Mouse (Mus musculus): ENCODE data around the gene Med21. TPM values are rescaled to one million over a fixed set of nuclear protein-coding genes. Genes with fewer than 3 reads are reported as not detected.

The Med21 gene
- polyA plus RNA-seq, 1 experiment from 2014 or later: 116 TPM

- WGBS: 88% methylated on average over 9 of the region's 9 CpGs
Measured at GRCm38 (mm10) chr6:146629781-146630756, 12.3 kb upstream of the Med21 start.

GRCm38 (mm10) chr6:146630961-146631360 is 11.4 kb upstream of the Med21 start:
- Histone ChIP-seq H3K9ac (replicated peaks) (no peak overlapping the region), H3K4me1 (replicated peaks) (peaks cover 18% of the 10 kb centered on the region), H3K4me3 (replicated peaks) (no peak overlapping the region), H3K9me3 (no peaks in the 10 kb centered on the region), H3K27ac (no peak overlapping the region), H3K4me2 (replicated peaks) (no peak overlapping the region), H3K36me3 (no peaks in the 10 kb centered on the region), H3K27me3 (no peaks in the 10 kb centered on the region)
- ATAC-seq: no peak
- 89% methylated on average over 4 of the region's 4 CpGs for WGBS

More at GRCm38 (mm10) chr6:146629781-146630756, 12.3 kb upstream of the Med21 start:
- ATAC-seq: no peak
- Histone ChIP-seq H3K27ac (no peak overlapping the region), H3K9me3 (no peaks in the 10 kb centered on the region), H3K36me3 (no peaks in the 10 kb centered on the region), H3K27me3 (no peaks in the 10 kb centered on the region), H3K9ac (replicated peaks) (no peak overlapping the region), H3K4me2 (replicated peaks) (no peak overlapping the region), H3K4me1 (replicated peaks) (peaks cover 22% of the 10 kb centered on the region), H3K4me3 (replicated peaks) (no peak overlapping the region)

- Histone ChIP-seq H3K4me2 (replicated peaks) (no peak overlapping the region), H3K27ac (no peak overlapping the region), H3K4me3 (replicated peaks) (no peak overlapping the region), H3K27me3 (no peaks in the 10 kb centered on the region), H3K9me3 (no peaks in the 10 kb centered on the region), H3K4me1 (replicated peaks) (peaks cover 18% of the 10 kb centered on the region), H3K9ac (replicated peaks) (no peak overlapping the region), H3K36me3 (no peaks in the 10 kb centered on the region)
- ATAC-seq: no peak
- WGBS: 81% methylated on average over 8 of the region's 8 CpGs
Measured at GRCm38 (mm10) chr6:146631847-146632246, 10.5 kb upstream of the Med21 start.

GRCm38 (mm10) chr6:146632403-146632802 is 9.9 kb upstream of the Med21 start:
- Histone ChIP-seq H3K27me3 (no peaks in the 10 kb centered on the region), H3K4me3 (replicated peaks) (no peak overlapping the region), H3K4me1 (replicated peaks) (peaks cover 18% of the 10 kb centered on the region), H3K27ac (no peak overlapping the region), H3K9ac (replicated peaks) (no peak overlapping the region), H3K4me2 (replicated peaks) (no peak overlapping the region), H3K36me3 (no peaks in the 10 kb centered on the region), H3K9me3 (no peaks in the 10 kb centered on the region)
- 83% methylated on average over 9 of the region's 9 CpGs for WGBS
- ATAC-seq: no peak

- no peaks in the 10 kb centered on the region for H3K27me3 ChIP-seq
Measured at GRCm38 (mm10) chr6:146633097-146633496, 9.2 kb upstream of the Med21 start.

GRCm38 (mm10) chr6:146633629-146634014 is 8.7 kb upstream of the Med21 start:
- Histone ChIP-seq H3K4me2 (replicated peaks) (peak overlapping the region; percentile 63), H3K4me1 (replicated peaks) (peaks cover 16% of the 10 kb centered on the region), H3K9me3 (no peaks in the 10 kb centered on the region), H3K27me3 (no peaks in the 10 kb centered on the region), H3K4me3 (replicated peaks) (peak overlapping the region; percentile 73), H3K27ac (peak overlapping the region; percentile 75; the same call in 1 of the 2 replicates), H3K36me3 (no peaks in the 10 kb centered on the region), H3K9ac (replicated peaks) (peak overlapping the region; percentile 81)
- peak; percentile 24 for ATAC-seq
- 10% methylated on average over 14 of the region's 14 CpGs for WGBS

More at GRCm38 (mm10) chr6:146633097-146633496, 9.2 kb upstream of the Med21 start:
- peak; percentile 1; the same call in 1 of the 2 replicates for ATAC-seq
- Histone ChIP-seq H3K9me3 (no peaks in the 10 kb centered on the region), H3K36me3 (no peaks in the 10 kb centered on the region), H3K4me3 (replicated peaks) (peak overlapping the region; percentile 73), H3K4me1 (replicated peaks) (peaks cover 18% of the 10 kb centered on the region), H3K9ac (replicated peaks) (0 out of 2 replicates have a peak overlapping the region, but pooled peaks have one; percentile 7), H3K27ac (no peak overlapping the region), H3K4me2 (replicated peaks) (peak overlapping the region; percentile 63)
- WGBS: 35% methylated on average over 8 of the region's 8 CpGs

GRCm38 (mm10) chr6:146634015-146634722 is 8.2 kb upstream of the Med21 start:
- peaks cover 16% of the 10 kb centered on the region for H3K4me1 ChIP-seq (replicated peaks)
- peak overlapping the region; percentile 73 for H3K4me3 ChIP-seq (replicated peaks)
- peak overlapping the region; percentile 63 for H3K4me2 ChIP-seq (replicated peaks)
- H3K9ac ChIP-seq (replicated peaks): peak overlapping the region; percentile 81
- peak; percentile 96 for ATAC-seq
- H3K36me3 ChIP-seq: no peaks in the 10 kb centered on the region
- H3K27me3 ChIP-seq: no peaks in the 10 kb centered on the region
- H3K27ac ChIP-seq: peak overlapping the region; percentile 75
- WGBS: under 1% methylated on average over 61 of the region's 82 CpGs
- H3K9me3 ChIP-seq: no peaks in the 10 kb centered on the region

- Histone ChIP-seq H3K4me3 (replicated peaks) (peak overlapping the region; percentile 73), H3K4me1 (replicated peaks) (peaks cover 16% of the 10 kb centered on the region), H3K4me2 (replicated peaks) (peak overlapping the region; percentile 63; the same call in 1 of the 2 replicates), H3K27me3 (no peaks in the 10 kb centered on the region), H3K27ac (no peak overlapping the region), H3K36me3 (no peaks in the 10 kb centered on the region), H3K9me3 (no peaks in the 10 kb centered on the region), H3K9ac (replicated peaks) (no peak overlapping the region)
- 66% methylated on average over 4 of the region's 4 CpGs for WGBS
- no peak for ATAC-seq
Measured at GRCm38 (mm10) chr6:146634759-146635606, 7.4 kb upstream of the Med21 start.

GRCm38 (mm10) chr6:146636482-146636881 is 5.9 kb upstream of the Med21 start:
- H3K4me2 ChIP-seq (replicated peaks): no peak overlapping the region
- peaks cover 16% of the 10 kb centered on the region for H3K4me1 ChIP-seq (replicated peaks)
- H3K4me3 ChIP-seq (replicated peaks): no peak overlapping the region
- H3K27me3 ChIP-seq: no peaks in the 10 kb centered on the region
- no peak overlapping the region for H3K9ac ChIP-seq (replicated peaks)
- ATAC-seq: no peak
- 86% methylated on average over 5 of the region's 5 CpGs for WGBS
- H3K36me3 ChIP-seq: no peaks in the 10 kb centered on the region
- H3K9me3 ChIP-seq: no peaks in the 10 kb centered on the region
- H3K27ac ChIP-seq: no peak overlapping the region

GRCm38 (mm10) chr6:146640068-146640965 is 2.0 kb upstream of the Med21 start:
- no peak overlapping the region for H3K4me3 ChIP-seq (replicated peaks)
- ATAC-seq: no peak
- 89% methylated on average over 7 of the region's 7 CpGs for WGBS
- H3K9ac ChIP-seq (replicated peaks): no peak overlapping the region
- H3K4me2 ChIP-seq (replicated peaks): no peak overlapping the region
- no peak overlapping the region for H3K27ac ChIP-seq
- H3K27me3 ChIP-seq: no peaks in the 10 kb centered on the region
- H3K9me3 ChIP-seq: no peaks in the 10 kb centered on the region
- peaks cover 9% of the 10 kb centered on the region for H3K4me1 ChIP-seq (replicated peaks)
- H3K36me3 ChIP-seq: no peaks in the 10 kb centered on the region

- Histone ChIP-seq H3K4me2 (replicated peaks) (no peak overlapping the region), H3K4me1 (replicated peaks) (peaks cover 9% of the 10 kb centered on the region), H3K36me3 (no peaks in the 10 kb centered on the region), H3K9me3 (no peaks in the 10 kb centered on the region), H3K4me3 (replicated peaks) (no peak overlapping the region), H3K9ac (replicated peaks) (no peak overlapping the region), H3K27ac (no peak overlapping the region), H3K27me3 (no peaks in the 10 kb centered on the region)
- 85% methylated on average over 6 of the region's 6 CpGs for WGBS
- ATAC-seq: no peak
Measured at GRCm38 (mm10) chr6:146640991-146641390, 1.4 kb upstream of the Med21 start.

All from midbrain, embryonic 13.5 days (tissue).